Mouse (Mus musculus): ENCODE measurements at regions not wholly inside any gene's neighbourhood (a gene's known extent, or its start where the extent isn't known, plus 50 kb on each side); places are given as distances from the start of the nearest gene placed in this dataset.
A peak's percentile ranks its signal among the peaks of the same experiment; 100 is the strongest.

GRCm38 (mm10) chr12:65944251-65944650 is 339.9 kb downstream of the Rpl10l start:
- DNase-seq: no peak

- DNase-seq: no peak
These were observed 342.0 kb downstream of the Rpl10l start for GRCm38 (mm10) chr12:65942166-65942565.

- DNase-seq: peak in 1 of 2 experiments; percentile 1
These were observed 352.4 kb downstream of the Rpl10l start for GRCm38 (mm10) chr12:65931848-65932247.

GRCm38 (mm10) chr12:65929718-65930377 is 354.4 kb downstream of the Rpl10l start:
- no peak for DNase-seq

All from kidney, postnatal 36 days (tissue).